Mouse (Mus musculus) kidney, adult 2 months (tissue): ENCODE results near the gene Pparg.

Source experiments
- CTCF ChIP-seq: fragments of 200-500 bp; conservative IDR thresholded peaks from 2 replicates; pipeline ENCODE4 v1.5.1; 2011; ENCODE audit warnings: low read depth, mild to moderate bottlenecking, control low read depth, low read length, moderate library complexity, mixed read lengths; ENCODE audit not compliant: insufficient read depth, insufficient read length
- POLR2A ChIP-seq: fragments of 200-500 bp; IDR thresholded peaks from one replicate; pipeline ENCODE4 v1.6.1; 2011; ENCODE audit warnings: low read depth, low read length, control low read depth

GRCm38 (mm10) chr6:115536169-115536568 is 175.4 kb downstream of the Pparg start:
- TF ChIP-seq CTCF (no peak), POLR2A (no peak)
